9 mouse cellular contexts compared by ENCODE assay signal in genomic region chr5:114875858-114876257, GRCm38 (mm10). TPM values are rescaled to one million over a fixed set of nuclear protein-coding genes. Genes with fewer than 3 reads are reported as not detected.
A peak's percentile ranks its signal among the peaks of the same experiment; 100 is the strongest.
DNase-seq lines count a peak whose midpoint lies in the region; ATAC-seq and TF ChIP-seq lines count a peak whose summit lies in the region.
"Had no signal": no experiment of that assay in that cellular context is flagged by ENCODE, and none has a peak within 500 bp of the region (broad histone marks: within the 10 kb centered on the region; RNA-seq: fewer than 3 reads in every experiment).

No protein-coding gene starts in this region.

- H3K36me3 ChIP-seq in heart, adult 2 months (ENCODE audit: control insufficient read depth, insufficient read depth, low read length), result no peaks in the 10 kb centered on the region
- H3K36me3 ChIP-seq: limb, embryonic 15.5 days had no signal

- H3K9ac ChIP-seq in heart, adult 2 months (ENCODE audit: low read depth, low read length), result no peak overlapping the region
- H3K9ac ChIP-seq: limb, embryonic 15.5 days had no signal

- H3K27me3 ChIP-seq in heart, adult 2 months (ENCODE audit: control insufficient read depth, insufficient read depth, low read length), result peaks cover 1% of the 10 kb centered on the region; the same call in 1 of the 2 replicates
- H3K27me3 ChIP-seq: limb, embryonic 15.5 days had no signal

- 0 out of 2 replicates have a peak, but pooled peaks have one; percentile 58 for ATAC-seq in common myeloid progenitor, adult 5-6 weeks (replicated peaks; ENCODE audit: low read depth, poor library complexity, severe bottlenecking)
- ATAC-seq in monocyte, adult 5-6 weeks (replicated peaks; ENCODE audit: insufficient number of reproducible peaks, low FRiP score, low TSS enrichment, poor library complexity, severe bottlenecking), result no peak

- TF ChIP-seq EP300 in heart, adult 2 months (IDR thresholded peaks at IDR 0.05; ENCODE audit: insufficient read depth, low read depth, low read length), result no peak

- 27% methylated on average over 6 of the region's 6 CpGs for WGBS in heart, adult 2 months

- TF ChIP-seq POLR2A in heart, adult 2 months (IDR thresholded peaks at IDR 0.05; ENCODE audit: insufficient read depth, low read depth, low read length), result no peak

- no peak overlapping the region for H3K27ac ChIP-seq in heart, adult 2 months
- H3K27ac ChIP-seq: limb, embryonic 15.5 days had no signal

- intact Hi-C loops in heart, adult 2 months (cut with DNase I), result no loop called here

- no peaks in the 10 kb centered on the region for H3K4me1 ChIP-seq in heart, adult 2 months (ENCODE audit: control insufficient read depth, insufficient read depth, low read length)

- H3K4me3 ChIP-seq in heart, adult 2 months, result no peak overlapping the region
- H3K4me3 ChIP-seq: limb, embryonic 15.5 days had no signal

- H3K79me2 ChIP-seq in heart, adult 2 months (replicated peaks; ENCODE audit: control insufficient read depth, insufficient read depth, low read length), result no peaks in the 10 kb centered on the region

- TF ChIP-seq CTCF in heart, adult 2 months (IDR thresholded peaks at IDR 0.05), result peak; percentile 57

- no peak for DNase-seq in heart, adult 2 months
- DNase-seq in heart, adult 11 months, result no peak
- DNase-seq in A20 (ENCODE audit: low read depth, low spot score), result peak; percentile 9
- DNase-seq in kidney, postnatal 10 days, result peak; percentile 60
- DNase-seq in layer of hippocampus, adult 9-11 months, result no peak
- DNase-seq in frontal cortex, postnatal 36 days (ENCODE audit: low spot score in 2 of 2), result no peak

RNA-seq across cellular contexts. Expression of gene Gm9936, which starts 17.4 kb away (rescaled TPM):
- not detected for total RNA-seq in heart, adult 2 months (2021)
- not detected in 2 replicates for polyA plus RNA-seq in heart, adult 2 months (2012; rRNA removed)
- not detected in 2 replicates for total RNA-seq in common myeloid progenitor, adult 5-6 weeks (2017)
- not detected in 3 replicates for total RNA-seq in monocyte, adult 5-6 weeks (2017)

RNA-seq across cellular contexts. Expression of gene Oasl2, which starts 20.9 kb away (rescaled TPM):
- 1 to 10 TPM; 5.8 to 7.3 TPM for total RNA-seq in heart, adult 2 months (2021)
- 11.7 and 14.2 TPM in 2 replicates for polyA plus RNA-seq in heart, adult 2 months (2012; rRNA removed)
- total RNA-seq in common myeloid progenitor, adult 5-6 weeks (2017), result 9.4 and 10.8 TPM in 2 replicates
- total RNA-seq in monocyte, adult 5-6 weeks (2017), result 10.6 to 17.9 TPM (median 14.4 TPM) in 3 replicates

RNA-seq across cellular contexts. Expression of gene 4930519G04Rik, which starts 22.4 kb away (rescaled TPM):
- not detected for total RNA-seq in heart, adult 2 months (2021)
- polyA plus RNA-seq in heart, adult 2 months (2012; rRNA removed), result not detected in 2 replicates
- not detected in 2 replicates for total RNA-seq in common myeloid progenitor, adult 5-6 weeks (2017)
- 0.57 TPM in 1 of 3 replicates, not detected in the others for total RNA-seq in monocyte, adult 5-6 weeks (2017)
- polyA plus RNA-seq: limb, embryonic 15.5 days had no signal

RNA-seq across cellular contexts. Expression of gene Oasl1, which starts 47.2 kb away (rescaled TPM):
- 1 to 10 TPM in 1 of 2 experiments, under 1 TPM in 1; 0.91 to 1.0 TPM for total RNA-seq in heart, adult 2 months (2021)
- polyA plus RNA-seq in heart, adult 2 months (2012; rRNA removed), result 1.5 and 2.0 TPM in 2 replicates
- 3.3 and 4.3 TPM in 2 replicates for total RNA-seq in common myeloid progenitor, adult 5-6 weeks (2017)
- 0.95 to 2.6 TPM (median 1.5 TPM) in 3 replicates for total RNA-seq in monocyte, adult 5-6 weeks (2017)

RNA-seq across cellular contexts. Expression of gene 1500011B03Rik, which starts 52.6 kb away (rescaled TPM):
- total RNA-seq in heart, adult 2 months (2021), result 1 to 10 TPM; 3.2 to 4.9 TPM
- 4.3 and 7.4 TPM in 2 replicates for polyA plus RNA-seq in heart, adult 2 months (2012; rRNA removed)
- total RNA-seq in common myeloid progenitor, adult 5-6 weeks (2017), result 59.4 and 74.8 TPM in 2 replicates
- 33.0 to 67.3 TPM (median 42.5 TPM) in 3 replicates for total RNA-seq in monocyte, adult 5-6 weeks (2017)

Comparison
In these comparisons a context has a peak if more than half of its experiments do, and no peak if none do; other contexts are left out.
1. DNase-seq: peak in A20 (single experiment) and kidney, postnatal 10 days (single experiment); none in heart, adult 2 months (0 of 2), heart, adult 11 months (single experiment), layer of hippocampus, adult 9-11 months (single experiment) and frontal cortex, postnatal 36 days (0 of 2).